Mouse (Mus musculus): Measurements from ENCODE around the gene Trpc4ap.
A peak's percentile ranks its signal among the peaks of the same experiment; 100 is the strongest.

Trpc4ap gene

DNA sequence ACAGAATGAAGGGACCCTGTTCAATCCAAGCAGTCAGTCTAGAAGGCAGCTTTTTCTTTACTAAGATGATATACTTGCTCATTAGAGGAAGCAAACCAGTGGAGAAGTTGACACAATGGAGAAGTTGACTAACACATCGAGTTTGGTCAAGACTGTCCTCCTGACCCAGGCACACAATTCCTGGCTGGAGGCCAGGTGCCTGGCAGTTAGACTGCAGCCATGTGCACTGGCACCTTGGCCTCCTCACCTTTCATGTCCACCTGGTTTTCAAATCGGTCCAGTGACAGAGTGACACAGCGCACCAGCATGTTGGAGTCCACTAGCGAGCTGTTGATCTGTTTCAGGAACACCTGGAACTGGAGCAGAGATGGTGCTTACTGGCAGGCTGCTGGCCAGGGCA, 54.8 kb downstream of the Trpc4ap start:
- no peak for DNase-seq

DNA sequence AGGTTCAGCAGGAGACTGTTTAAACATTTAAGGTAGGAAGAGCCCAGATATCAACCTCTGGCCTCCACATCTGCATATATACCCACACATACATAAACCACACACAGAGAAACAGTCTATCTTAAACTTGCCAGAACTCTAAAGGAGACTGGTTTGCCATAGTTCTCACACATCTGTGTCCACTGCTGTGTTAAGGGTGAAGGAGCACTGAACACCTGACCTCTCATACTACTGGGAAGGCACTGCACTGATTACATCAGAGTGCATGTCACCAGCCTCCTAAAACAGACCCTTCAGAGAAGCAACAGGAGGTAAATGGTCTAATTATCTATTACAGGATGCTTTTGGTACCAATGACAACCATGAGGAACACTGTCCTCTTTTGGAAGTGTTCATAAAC, 55.3 kb downstream of the Trpc4ap start:
- DNase-seq: no peak

DNA sequence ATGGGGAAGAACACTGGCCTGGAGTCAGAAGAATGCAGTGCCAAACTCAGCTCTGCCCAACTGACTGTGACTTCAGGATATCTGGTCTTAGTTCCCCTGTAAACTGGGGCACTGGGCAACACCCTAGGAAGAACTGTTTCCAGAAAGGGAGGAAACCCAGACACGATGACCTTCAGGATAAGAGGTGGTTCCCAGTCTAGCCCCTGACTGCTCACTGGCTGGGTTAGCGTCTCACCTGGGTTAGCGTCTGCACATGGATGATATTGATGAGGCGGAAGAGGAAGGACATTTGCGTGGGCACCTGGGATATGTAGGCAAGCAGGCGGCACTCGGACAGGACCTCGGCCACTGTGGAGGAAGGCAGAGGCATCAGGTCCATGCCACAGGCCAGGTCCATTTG, 56.2 kb downstream of the Trpc4ap start:
- DNase-seq: no peak

DNA sequence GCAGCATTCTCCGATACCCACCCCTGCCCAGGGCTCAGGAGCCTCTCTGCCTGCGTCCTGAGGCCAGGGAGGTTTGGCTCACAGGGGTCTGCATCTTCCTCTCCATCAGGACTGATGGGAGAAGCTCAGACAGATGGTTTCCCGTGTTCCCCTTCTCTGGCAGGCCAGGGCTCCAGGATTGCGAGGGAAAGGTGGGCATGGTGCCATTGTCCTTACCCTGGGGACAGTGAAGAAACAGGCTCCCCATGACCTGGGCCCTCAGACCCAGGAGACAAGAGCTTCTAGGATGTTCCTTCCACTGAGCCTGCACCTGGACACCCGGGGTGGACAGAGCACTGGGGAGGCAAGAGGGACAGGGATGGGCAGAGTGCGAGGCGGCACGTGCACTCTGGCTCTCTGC, 57.6 kb downstream of the Trpc4ap start:
- DNase-seq: no peak

DNA sequence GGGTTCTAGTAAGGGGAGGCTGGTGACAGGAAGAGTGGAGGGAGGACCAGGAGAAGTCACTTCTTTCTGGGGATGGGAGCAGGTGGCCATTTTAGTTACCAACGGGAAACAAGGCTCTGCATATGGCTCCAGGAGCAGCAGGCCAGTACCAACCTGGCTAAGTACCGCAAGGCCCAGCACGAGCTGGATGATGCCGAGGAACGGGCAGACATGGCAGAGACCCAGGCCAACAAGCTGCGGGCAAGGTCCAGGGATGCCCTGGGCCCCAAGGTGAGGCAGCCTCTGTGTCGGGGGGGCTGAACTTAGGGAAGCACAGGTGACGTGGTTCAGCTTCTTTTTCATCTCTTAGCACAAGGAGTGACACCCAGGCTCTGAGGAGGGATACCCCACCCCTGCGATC, 58.5 kb downstream of the Trpc4ap start:
- DNase-seq: no peak

DNA sequence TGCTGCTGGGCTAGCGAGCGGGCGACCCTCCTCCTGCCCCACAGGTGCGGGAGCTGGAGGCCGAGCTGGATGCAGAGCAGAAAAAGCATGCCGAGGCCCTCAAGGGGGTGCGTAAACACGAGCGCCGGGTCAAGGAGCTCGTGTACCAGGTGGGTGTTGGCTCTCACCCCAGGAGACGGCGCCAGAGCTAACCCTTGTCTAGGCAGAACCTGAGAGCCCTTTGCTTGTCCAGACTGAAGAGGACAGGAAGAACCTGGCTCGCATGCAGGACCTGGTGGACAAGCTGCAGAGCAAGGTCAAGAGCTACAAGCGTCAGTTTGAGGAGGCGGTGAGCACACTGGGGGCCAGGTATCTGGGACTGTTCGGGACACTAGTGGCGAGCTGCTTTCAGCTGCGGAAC, 59.1 kb downstream of the Trpc4ap start:
- DNase-seq: no peak

DNA sequence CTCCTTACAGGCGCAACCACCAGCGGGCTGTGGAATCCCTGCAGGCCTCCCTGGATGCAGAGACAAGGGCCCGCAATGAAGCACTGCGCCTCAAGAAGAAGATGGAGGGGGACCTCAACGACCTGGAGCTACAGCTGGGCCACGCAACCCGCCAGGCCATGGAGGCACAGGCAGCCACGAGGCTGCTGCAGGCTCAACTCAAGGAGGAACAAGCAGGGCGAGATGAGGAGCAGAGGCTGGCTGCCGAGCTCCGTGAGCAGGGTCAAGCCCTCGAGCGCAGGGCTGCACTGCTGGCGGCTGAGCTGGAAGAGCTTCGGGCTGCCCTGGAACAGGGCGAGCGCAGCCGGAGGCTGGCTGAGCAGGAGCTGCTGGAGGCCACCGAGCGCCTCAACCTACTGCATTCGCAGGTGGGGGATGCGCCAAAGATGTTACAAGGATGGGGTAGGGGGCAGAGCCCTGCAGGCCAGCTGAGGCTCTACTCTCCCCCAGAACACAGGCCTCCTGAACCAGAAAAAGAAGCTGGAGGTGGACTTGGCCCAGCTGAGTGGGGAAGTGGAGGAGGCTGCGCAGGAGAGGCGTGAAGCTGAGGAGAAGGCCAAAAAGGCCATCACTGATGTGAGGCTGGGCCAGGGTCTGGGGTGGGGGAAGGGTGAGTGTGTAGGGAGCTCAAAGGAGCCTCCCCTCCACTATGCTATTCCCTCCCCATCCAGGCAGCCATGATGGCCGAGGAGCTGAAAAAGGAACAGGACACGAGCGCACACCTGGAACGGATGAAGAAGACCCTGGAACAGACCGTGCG, 59.8 kb downstream of the Trpc4ap start:
- no peak for DNase-seq

DNA sequence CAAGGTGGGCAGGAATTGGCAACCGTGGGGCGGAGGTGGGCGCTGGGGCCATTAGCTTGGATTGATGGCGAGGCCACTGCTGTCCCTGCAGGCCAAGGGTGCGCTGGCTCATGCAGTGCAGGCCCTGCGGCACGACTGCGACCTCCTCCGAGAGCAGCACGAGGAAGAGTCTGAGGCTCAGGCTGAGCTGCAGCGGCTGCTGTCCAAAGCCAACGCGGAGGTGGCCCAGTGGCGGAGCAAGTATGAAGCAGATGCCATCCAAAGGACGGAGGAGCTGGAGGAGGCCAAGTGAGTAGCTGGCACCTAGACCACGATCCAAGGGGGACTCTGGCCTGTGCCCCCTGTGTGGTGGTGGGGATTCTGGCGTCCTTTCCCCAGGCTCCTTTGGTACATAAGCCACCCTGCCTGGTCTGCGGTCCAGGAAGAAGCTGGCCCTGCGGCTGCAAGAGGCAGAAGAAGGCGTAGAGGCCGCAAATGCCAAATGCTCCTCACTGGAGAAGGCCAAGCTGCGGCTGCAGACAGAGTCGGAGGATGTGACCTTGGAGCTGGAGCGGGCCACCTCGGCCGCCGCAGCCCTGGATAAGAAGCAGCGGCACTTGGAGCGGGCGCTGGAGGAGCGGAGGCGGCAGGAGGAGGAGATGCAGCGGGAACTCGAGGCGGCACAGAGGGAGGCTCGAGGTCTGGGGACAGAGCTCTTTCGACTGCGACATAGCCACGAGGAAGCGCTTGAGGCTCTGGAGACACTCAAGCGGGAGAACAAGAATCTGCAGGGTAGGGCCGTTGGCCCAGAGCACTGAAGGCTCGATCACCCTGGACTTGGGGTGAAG, 61.4 kb downstream of the Trpc4ap start:
- DNase-seq: no peak

DNA sequence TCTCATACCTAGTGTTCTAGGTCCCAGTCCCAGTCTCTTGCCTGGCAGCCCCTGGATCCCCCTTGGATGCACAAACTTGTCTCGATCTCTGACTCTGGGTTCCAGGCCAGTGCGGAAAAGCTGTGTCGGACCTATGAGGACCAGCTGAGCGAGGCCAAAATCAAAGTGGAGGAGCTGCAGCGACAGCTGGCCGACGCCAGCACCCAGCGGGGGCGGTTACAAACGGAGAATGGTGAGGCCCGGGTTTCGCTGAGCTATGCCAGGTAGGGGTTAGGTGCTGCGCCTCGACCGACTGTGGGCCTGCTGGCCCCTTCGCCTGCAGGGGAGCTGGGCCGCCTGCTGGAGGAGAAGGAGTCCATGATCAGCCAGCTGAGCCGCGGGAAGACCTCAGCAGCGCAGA, 62.0 kb downstream of the Trpc4ap start:
- DNase-seq: no peak

DNA sequence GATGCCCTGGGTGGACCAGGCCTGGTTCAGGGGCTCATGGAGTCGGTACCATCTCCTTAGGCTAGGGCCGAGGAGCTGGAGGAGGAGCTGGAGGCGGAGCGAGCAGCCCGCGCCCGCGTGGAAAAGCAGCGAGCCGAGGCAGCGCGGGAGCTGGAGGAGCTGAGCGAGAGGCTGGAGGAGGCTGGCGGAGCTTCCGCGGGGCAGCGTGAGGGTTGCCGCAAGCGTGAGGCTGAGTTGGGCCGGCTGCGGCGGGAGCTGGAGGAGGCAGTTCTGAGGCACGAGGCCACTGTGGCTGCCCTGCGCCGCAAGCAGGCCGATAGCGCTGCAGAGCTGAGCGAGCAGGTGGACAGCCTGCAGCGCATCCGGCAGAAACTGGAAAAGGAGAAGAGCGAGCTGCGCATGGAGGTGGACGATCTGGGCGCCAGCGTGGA, 62.9 kb downstream of the Trpc4ap start:
- DNase-seq: peak; percentile 52

DNA sequence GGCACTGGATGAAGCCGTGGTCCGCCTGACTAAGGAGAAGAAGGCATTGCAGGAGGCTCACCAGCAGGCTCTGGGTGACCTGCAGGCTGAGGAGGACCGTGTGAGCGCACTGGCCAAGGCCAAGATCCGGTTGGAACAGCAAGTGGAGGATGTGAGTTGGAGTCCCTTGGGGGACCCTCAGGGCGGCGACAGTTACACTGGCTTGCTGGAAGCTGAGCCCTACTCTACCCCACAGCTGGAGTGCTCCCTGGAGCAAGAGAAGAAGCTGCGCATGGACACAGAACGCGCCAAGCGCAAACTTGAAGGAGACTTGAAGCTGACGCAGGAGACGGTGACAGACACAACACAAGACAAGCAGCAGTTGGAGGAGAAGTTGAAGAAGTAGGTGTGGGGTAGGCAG, 63.7 kb downstream of the Trpc4ap start:
- no peak for DNase-seq

DNA sequence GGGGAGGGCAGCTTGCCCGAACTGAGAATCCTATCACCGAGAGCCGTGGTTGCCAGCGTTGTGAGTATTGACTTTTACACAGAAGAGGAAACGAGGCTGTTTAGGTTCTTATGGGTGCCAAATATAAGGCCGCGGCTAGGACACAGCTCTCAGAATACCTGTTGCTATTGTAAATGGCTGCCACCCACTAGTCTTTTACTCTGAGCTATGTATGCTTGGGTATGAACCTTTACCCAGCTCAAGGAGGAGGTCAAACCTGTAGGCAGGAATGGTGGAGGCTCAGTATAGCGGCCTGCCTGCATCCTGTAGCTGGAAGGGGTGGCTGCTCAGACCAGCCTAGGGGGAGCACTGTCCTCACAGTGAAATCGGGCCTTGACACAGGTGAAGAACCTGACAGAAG, 64.1 kb downstream of the Trpc4ap start:
- DNase-seq: no peak

DNA sequence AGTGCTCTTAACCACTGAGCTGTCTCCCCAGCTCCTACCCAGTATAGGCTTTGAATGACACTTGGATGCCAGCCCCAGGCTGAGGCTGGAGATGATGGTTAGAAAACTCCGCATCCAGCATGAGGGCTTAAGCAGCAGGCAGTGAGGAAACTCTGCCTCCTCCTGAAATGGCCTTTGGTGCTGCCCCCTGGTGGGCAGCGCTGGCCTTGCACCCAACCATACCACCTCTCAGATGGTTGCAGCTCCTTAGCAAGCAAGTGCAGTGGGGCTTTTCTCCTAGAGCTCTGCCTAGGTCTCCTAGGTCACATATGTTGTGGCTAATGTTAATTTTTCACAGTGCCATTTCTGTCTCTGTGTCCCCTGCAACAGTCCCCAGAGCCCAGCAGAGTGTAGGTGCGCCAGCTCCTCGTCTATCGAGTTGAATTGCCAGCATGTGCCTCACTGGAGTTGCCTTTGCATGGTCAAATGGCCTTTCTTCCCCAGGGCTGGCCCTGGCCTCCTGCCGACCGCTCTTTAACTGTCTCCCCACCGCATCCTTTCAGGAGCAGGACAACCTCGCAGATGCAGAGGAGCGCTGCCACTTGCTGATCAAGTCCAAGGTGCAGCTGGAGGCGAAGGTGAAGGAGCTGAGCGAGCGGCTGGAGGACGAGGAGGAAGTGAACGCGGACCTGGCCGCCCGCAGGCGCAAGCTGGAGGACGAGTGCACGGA, 65.0 kb downstream of the Trpc4ap start:
- peak; percentile 72 for DNase-seq

DNA sequence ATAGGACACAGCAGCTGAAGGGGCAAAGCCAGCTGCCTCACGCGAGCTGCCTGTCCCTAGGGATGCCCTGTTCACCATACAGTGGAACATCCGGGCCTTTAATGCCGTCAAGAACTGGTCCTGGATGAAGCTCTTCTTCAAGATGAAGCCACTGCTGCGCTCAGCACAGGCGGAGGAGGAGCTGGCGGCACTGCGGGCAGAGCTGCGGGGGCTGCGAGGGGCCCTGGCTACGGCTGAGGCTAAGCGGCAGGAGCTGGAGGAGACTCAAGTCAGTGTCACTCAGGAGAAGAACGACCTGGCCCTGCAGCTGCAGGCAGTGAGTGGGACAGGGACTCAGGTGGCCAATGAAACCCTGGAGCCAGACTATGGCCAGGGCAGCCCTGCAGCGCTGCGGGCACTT, 65.9 kb downstream of the Trpc4ap start:
- DNase-seq: no peak

DNA sequence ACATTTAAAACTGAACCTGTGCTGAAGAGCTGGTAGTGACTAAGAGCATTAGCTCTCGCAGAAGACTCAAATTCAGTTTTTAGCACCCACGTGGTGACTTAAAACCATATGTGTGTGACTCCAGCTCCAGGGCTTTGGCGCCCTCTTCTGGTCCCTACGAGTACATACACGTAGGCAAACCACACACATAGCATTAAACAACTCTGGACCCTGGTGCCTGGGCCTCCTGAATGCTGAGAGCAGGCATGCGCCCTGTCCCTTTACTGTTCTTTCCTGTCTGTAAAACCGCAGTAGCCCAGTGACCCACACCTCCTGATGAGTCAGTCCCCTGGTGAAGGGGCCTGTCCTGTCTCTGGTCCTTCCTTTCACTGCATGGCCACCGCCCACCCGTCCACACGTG, 67.5 kb downstream of the Trpc4ap start:
- DNase-seq: no peak

DNA sequence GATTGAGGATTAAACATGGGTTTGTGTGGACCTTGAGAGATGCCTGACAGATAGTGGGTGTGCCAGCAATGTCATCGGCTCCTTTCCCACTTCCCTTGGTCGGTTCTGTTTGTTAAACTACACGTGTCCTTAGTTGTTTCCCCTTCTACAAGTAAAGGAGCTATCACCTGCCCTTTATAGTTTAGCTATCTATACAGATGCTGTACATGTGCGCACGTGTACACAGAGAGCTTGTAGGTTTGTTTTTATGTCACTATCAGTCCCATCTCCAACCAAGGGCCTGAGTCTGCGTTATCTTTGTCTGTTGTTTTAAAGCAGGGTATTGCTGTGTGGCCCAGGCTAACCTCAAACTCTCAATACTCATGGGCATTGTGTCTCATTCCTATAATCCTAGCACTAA, 68.2 kb downstream of the Trpc4ap start:
- DNase-seq: no peak

DNA sequence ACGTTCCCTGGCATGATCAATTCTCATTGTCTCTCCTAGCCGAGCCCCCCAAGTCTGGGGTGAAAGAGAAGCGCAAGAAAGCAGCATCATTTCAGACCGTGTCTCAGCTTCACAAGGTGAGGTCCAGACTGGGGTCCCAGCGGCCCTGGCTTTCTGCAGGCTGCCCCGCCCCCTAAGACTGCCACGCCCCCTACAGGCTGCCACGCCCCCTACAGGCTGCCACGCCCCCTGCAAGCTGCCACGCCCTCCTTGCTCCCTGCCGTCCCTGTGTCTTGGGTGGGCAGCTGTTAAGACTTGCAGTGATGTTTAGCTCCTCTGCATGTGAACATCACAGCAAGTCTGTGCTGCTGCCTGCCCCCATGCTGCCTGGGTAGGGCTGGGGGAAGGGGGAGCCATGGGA, 69.6 kb downstream of the Trpc4ap start:
- DNase-seq: no peak

DNA sequence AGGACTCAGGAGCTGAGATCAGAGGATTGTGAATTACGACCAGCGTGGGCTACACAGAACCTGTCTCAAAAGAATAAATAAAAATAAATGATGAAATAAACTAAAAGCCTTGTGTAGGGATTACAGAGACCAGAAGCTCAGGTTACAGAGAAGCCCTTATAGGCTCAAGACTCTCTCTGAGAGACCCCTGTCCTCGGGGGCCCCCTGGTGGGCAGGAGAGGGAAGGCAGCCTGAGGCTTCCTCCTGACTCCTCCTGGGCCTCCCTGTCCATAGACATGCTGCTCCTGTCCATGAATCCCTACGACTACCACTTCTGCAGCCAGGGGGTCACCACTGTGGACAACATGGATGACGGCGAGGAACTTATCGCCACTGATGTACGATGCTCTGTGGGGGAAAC, 72.4 kb downstream of the Trpc4ap start:
- DNase-seq: peak; percentile 90

DNA sequence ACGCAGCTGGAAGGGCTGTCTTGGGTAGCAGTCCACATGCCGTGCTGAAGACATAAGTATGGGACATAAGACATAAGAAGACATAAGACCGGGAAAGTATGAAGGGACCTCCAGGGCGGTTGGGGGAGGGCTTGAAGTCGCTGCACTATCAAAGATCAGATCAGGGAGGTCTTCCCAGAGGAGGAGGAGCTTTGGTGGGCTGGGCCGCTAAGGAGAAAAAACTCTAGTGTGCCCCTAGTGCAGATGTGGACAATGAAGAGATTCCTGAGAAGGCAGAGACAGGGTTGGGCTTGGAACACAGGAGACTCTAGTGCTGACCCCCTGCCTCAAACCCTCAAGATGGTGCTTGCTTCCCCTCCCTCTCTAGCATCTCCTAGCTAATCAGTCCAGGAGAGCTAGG, 75.2 kb downstream of the Trpc4ap start:
- no peak for DNase-seq

DNA sequence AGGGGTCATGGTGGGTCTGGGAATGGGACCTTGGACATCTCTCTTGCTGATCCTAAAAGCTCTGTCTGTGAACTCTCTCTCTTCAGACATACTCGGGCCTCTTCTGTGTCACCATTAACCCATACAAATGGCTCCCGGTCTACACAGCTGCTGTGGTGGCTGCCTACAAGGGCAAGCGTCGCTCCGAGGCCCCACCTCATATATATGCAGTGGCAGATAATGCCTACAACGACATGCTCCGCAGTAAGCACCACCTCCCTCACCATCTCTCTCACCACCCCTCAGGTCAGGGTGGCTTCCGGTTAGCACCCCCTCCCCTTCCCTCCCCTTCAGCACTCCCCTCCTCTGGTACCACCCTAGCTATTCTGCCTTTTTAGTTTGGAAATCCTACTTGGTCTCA, 78.2 kb downstream of the Trpc4ap start:
- no peak for DNase-seq

DNA sequence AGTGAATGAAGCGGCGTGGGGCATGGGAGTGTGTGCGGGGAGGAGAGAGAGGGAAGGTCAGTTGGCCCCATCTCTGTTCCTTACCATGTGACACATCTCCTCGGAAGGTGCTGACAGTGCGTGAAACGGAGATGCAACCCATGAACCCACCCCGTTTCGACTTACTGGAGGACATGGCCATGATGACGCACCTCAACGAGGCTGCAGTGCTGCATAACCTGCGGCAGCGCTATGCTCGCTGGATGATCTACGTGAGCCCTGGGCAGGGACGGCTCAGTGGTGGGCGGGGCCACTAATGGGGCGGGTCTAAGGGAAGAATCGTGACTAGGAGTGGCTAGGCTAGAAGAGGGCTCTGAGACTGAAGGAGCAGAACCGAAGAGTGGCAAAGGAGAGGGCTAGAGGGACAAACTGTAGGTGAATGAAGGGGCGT, 78.8 kb downstream of the Trpc4ap start:
- DNase-seq: peak; percentile 62

DNA sequence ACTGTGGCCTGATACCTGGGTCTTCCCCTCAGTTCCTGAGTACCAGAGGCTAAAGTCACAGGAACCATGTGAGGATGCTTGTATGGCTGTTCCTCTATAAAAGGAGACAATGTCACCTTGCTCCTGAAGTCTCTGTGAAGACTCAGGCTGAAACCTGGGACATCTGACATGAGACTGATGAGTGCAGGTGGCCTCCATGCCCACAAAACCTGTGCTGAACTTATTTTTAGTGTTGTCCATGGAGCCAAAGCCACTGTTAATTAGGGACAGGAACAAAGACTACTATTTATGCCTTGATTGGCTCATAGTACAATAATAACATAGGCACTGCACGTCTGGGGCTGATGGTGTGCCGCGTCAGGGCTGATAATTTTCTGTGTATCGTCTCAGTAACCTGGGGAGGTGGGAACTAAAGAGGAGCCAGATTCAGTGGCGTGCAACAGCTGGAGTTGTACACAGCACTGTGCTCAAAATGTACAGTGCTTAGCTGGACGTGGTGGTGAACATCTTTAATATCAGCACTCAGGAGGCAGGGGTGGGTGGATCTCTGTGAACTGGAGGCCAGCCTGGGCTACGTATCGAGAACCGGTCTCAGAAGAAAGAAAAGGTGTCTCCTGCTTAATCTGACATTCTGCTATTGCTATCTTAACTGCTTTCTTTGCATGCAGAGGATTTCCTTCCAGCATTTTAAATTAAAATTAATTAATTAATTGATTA, 80.2 kb downstream of the Trpc4ap start:
- DNase-seq: no peak

DNA sequence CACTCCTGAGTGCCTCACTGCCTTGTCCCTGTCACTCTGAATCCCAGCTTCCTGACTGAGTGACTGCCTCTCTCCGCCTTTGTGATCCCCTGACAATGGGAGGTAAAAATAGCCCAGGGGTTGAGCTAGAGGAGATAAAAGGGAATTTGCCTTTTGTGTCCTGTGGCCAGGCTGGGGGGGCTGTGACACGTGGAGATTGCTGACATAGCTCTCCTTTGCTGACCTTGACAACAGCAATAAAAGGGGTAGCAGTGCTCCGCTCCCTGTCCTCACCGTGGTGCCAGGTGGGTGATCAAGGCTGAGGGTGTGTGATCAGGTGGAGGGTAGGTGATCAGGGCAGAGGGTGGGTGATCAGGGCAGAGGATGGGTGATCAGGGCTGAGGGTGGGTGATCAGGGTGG, 81.2 kb downstream of the Trpc4ap start, which contains the start of gene Myh7b:
Gene Myh7b (plus strand): TSS at position 235 of the 400 bp plus-strand sequence.
- DNase-seq: no peak
